Mouse (Mus musculus) MEL (cell line): Measurements from ENCODE around the gene Syt2. TPM values are rescaled to one million over a fixed set of nuclear protein-coding genes. Genes with fewer than 3 reads are reported as not detected.

ENCODE experiments used
- DNase-seq: peaks from one replicate; pipeline ENCODE4 v3.0.0; 2011; ENCODE audit warnings: low read depth, low spot score
- H3K27ac ChIP-seq: 2 replicates; pipeline ENCODE4 v1.5.1; 2012; ENCODE audit warnings: low read depth, mild to moderate bottlenecking, control low read depth, low read length, moderate library complexity; ENCODE audit not compliant: control insufficient read depth
- H3K27me3 ChIP-seq, 2 experiments: fragments of 150-350 bp in 1 of 2; sonication (generic) in 1 of 2; 2 replicates each; pipeline ENCODE4 v1.6.1; 2012; ENCODE audit warnings: low read length in 2 of 2, mild to moderate bottlenecking in 2 of 2, improper control_type of control experiment in 1 of 2, moderate library complexity in 1 of 2; ENCODE audit not compliant: insufficient read depth in 2 of 2, control insufficient read depth in 1 of 2
- H3K36me3 ChIP-seq, 2 experiments: 2 replicates each; pipeline ENCODE4 v1.6.1; 2012 to 2014; ENCODE audit warnings: low read length in 2 of 2, improper control_type of control experiment in 1 of 2, inconsistent platforms in 1 of 2, mild to moderate bottlenecking in 1 of 2; ENCODE audit not compliant: insufficient read depth in 2 of 2, control insufficient read depth in 1 of 2
- H3K4me1 ChIP-seq, 2 experiments: fragments of 150-350 bp in 1 of 2; sonication (generic) in 1 of 2; 2 replicates each; pipeline ENCODE4 v1.6.1; 2012; ENCODE audit warnings: low read length in 2 of 2, improper control_type of control experiment in 1 of 2, mild to moderate bottlenecking in 1 of 2; ENCODE audit not compliant: insufficient read depth in 2 of 2, control insufficient read depth in 1 of 2
- H3K4me3 ChIP-seq, 2 experiments: fragments of 150-350 bp in 1 of 2; sonication (generic) in 1 of 2; 2 replicates each; pipeline ENCODE4 v1.5.1; 2012; ENCODE audit warnings: low read depth in 2 of 2, low read length in 2 of 2, mild to moderate bottlenecking in 2 of 2, moderate library complexity in 2 of 2, control low read depth in 1 of 2, improper control_type of control experiment in 1 of 2; ENCODE audit not compliant: control insufficient read depth in 1 of 2, insufficient read depth in 1 of 2
- H3K79me2 ChIP-seq: 2 replicates; pipeline ENCODE4 v1.6.1; 2012; ENCODE audit warnings: mild to moderate bottlenecking, low read length, moderate library complexity; ENCODE audit not compliant: control insufficient read depth, poor library complexity, insufficient read depth
- H3K9ac ChIP-seq: 2 replicates; pipeline ENCODE4 v1.6.1; 2012; ENCODE audit warnings: low read depth, mild to moderate bottlenecking, control low read depth, low read length, moderate library complexity; ENCODE audit not compliant: control insufficient read depth, poor library complexity, severe bottlenecking
- H3K9me3 ChIP-seq: fragments of 150-350 bp; sonication (generic); replicated peaks from 2 replicates; pipeline ENCODE4 v1.6.1; 2012; ENCODE audit warnings: mild to moderate bottlenecking, low read length, improper control_type of control experiment, moderate library complexity; ENCODE audit not compliant: insufficient read depth
- BHLHE40 ChIP-seq: IDR thresholded peaks from 2 replicates; pipeline ENCODE4 v1.6.1; 2012; ENCODE audit warnings: low read depth, mild to moderate bottlenecking, inconsistent platforms, low read length, improper control_type of control experiment, borderline replicate concordance
- CHD2 ChIP-seq: IDR thresholded peaks from 2 replicates; pipeline ENCODE4 v1.6.1; 2011; ENCODE audit warnings: low read length, improper control_type of control experiment
- E2F4 ChIP-seq: IDR thresholded peaks from 2 replicates; pipeline ENCODE4 v1.6.1; 2011; ENCODE audit warnings: low read depth, low read length, improper control_type of control experiment, borderline replicate concordance
- ELF1 ChIP-seq: IDR thresholded peaks from 2 replicates; pipeline ENCODE4 v1.6.1; 2014; ENCODE audit warnings: low read depth, mild to moderate bottlenecking, inconsistent platforms, low read length, improper control_type of control experiment, moderate library complexity
- ETS1 ChIP-seq: IDR thresholded peaks from 2 replicates; pipeline ENCODE4 v1.6.1; 2012; ENCODE audit warnings: low read depth, mild to moderate bottlenecking, inconsistent platforms, low read length, improper control_type of control experiment, moderate library complexity
- GABPA ChIP-seq: IDR thresholded peaks from 2 replicates; pipeline ENCODE4 v1.6.1; 2012; ENCODE audit warnings: low read depth, mild to moderate bottlenecking, inconsistent platforms, low read length, improper control_type of control experiment, moderate library complexity
- HCFC1 ChIP-seq: IDR thresholded peaks from 2 replicates; pipeline ENCODE4 v1.6.1; 2012; ENCODE audit warnings: low read depth, mild to moderate bottlenecking, inconsistent platforms, low read length, improper control_type of control experiment, moderate library complexity
- JUND ChIP-seq: IDR thresholded peaks from 2 replicates; pipeline ENCODE4 v1.6.1; 2011; ENCODE audit warnings: low read depth, mild to moderate bottlenecking, improper control_type of control experiment, low read length
- KAT2A ChIP-seq: conservative IDR thresholded peaks from 2 replicates; pipeline ENCODE4 v1.6.1; 2012; ENCODE audit warnings: low read depth, low read length, improper control_type of control experiment, inconsistent platforms
- MAFK ChIP-seq: IDR thresholded peaks from 2 replicates; pipeline ENCODE4 v1.6.1; 2011; ENCODE audit warnings: low read depth, mild to moderate bottlenecking, low read length, improper control_type of control experiment, borderline replicate concordance
- MAX ChIP-seq: IDR thresholded peaks from 2 replicates; pipeline ENCODE4 v1.6.1; 2011; ENCODE audit warnings: low read length, improper control_type of control experiment
- MAZ ChIP-seq: IDR thresholded peaks from 2 replicates; pipeline ENCODE4 v1.6.1; 2012; ENCODE audit warnings: low read depth, mild to moderate bottlenecking, inconsistent platforms, low read length, improper control_type of control experiment
- MEF2A ChIP-seq: IDR thresholded peaks from 2 replicates; pipeline ENCODE4 v1.6.1; 2014; ENCODE audit warnings: low read depth, mild to moderate bottlenecking, inconsistent platforms, low read length, improper control_type of control experiment; ENCODE audit not compliant: poor library complexity, insufficient replicate concordance, severe bottlenecking; ENCODE audit errors: extremely low read depth
- MXI1 ChIP-seq: IDR thresholded peaks from 2 replicates; pipeline ENCODE4 v1.6.1; 2011; ENCODE audit warnings: mild to moderate bottlenecking, low read depth, low read length, improper control_type of control experiment
- MYC ChIP-seq: IDR thresholded peaks from 2 replicates; pipeline ENCODE4 v1.6.1; 2011; ENCODE audit warnings: low read depth, mild to moderate bottlenecking, low read length, improper control_type of control experiment, moderate library complexity
- NELFE ChIP-seq: IDR thresholded peaks from 2 replicates; pipeline ENCODE4 v1.6.1; 2011; ENCODE audit warnings: low read depth, low read length, improper control_type of control experiment
- POLR2AphosphoS5 ChIP-seq: IDR thresholded peaks from 2 replicates; pipeline ENCODE4 v1.6.1; 2012; ENCODE audit warnings: low read depth, borderline replicate concordance, mild to moderate bottlenecking, inconsistent platforms, low read length, moderate library complexity, mixed read lengths
- RAD21 ChIP-seq: IDR thresholded peaks from 2 replicates; pipeline ENCODE4 v1.6.1; 2011; ENCODE audit warnings: mild to moderate bottlenecking, low read depth, low read length, improper control_type of control experiment
- TAL1 ChIP-seq: IDR thresholded peaks from 2 replicates; pipeline ENCODE4 v1.6.1; 2012; ENCODE audit warnings: mild to moderate bottlenecking, inconsistent platforms, low read length, moderate library complexity, mixed read lengths
- TBP ChIP-seq: IDR thresholded peaks from 2 replicates; pipeline ENCODE4 v1.8.0; 2011; ENCODE audit warnings: low read depth, low read length, improper control_type of control experiment
- UBTF ChIP-seq: IDR thresholded peaks from 2 replicates; pipeline ENCODE4 v1.6.1; 2012; ENCODE audit warnings: low read depth, mild to moderate bottlenecking, inconsistent platforms, low read length, improper control_type of control experiment, moderate library complexity, borderline replicate concordance; ENCODE audit not compliant: insufficient read depth
- USF1 ChIP-seq: IDR thresholded peaks from 2 replicates; pipeline ENCODE4 v1.6.1; 2014; ENCODE audit warnings: low read depth, mild to moderate bottlenecking, inconsistent platforms, low read length, improper control_type of control experiment, moderate library complexity
- ZC3H11A ChIP-seq: IDR thresholded peaks from 2 replicates; pipeline ENCODE4 v1.6.1; 2012; ENCODE audit warnings: low read depth, mild to moderate bottlenecking, inconsistent platforms, low read length, improper control_type of control experiment
- ZKSCAN1 ChIP-seq: IDR thresholded peaks from 2 replicates; pipeline ENCODE4 v1.6.1; 2012; ENCODE audit warnings: low read depth, mild to moderate bottlenecking, inconsistent platforms, low read length, improper control_type of control experiment, moderate library complexity
- ZMIZ1 ChIP-seq: IDR thresholded peaks from 2 replicates; pipeline ENCODE4 v1.6.1; 2012; ENCODE audit warnings: low read depth, mild to moderate bottlenecking, inconsistent platforms, low read length, improper control_type of control experiment, moderate library complexity
- polyA plus RNA-seq, 2 experiments: library from polyadenylated mRNA; stranded (reverse) in 1 of 2; unstranded in 1 of 2; fragments of >175 nt in 1 of 2; fragments of >200 nt in 1 of 2; gene quantifications; 2 replicates each; pipeline versions ENCODE4 v1.2.1 to v1.2.4; 2012; ENCODE audit warnings: low replicate concordance in 2 of 2, low read depth in 1 of 2; ENCODE audit not compliant: insufficient read length in 2 of 2, insufficient read depth in 1 of 2, missing spikeins in 1 of 2
- total RNA-seq: library from RNA; depleted of rRNA; stranded (reverse); fragments of 300-350 nt; gene quantifications from 2 replicates; pipeline ENCODE4 v1.2.3, GENCODE M21; 2012

Syt2 gene
- total and polyA plus RNA-seq, 3 experiments, result 0.31 TPM; not detected in 2

- no peak for DNase-seq
- TF ChIP-seq HCFC1 (no peak), RAD21 (no peak), E2F4 (no peak), POLR2AphosphoS5 (no peak), MXI1 (no peak), BHLHE40 (no peak), UBTF (no peak), TAL1 (no peak), USF1 (no peak), MAFK (no peak), MAZ (no peak)
- H3K36me3 ChIP-seq, result peaks cover 0 to 8% of the 10 kb centered on the region in 2 experiments; a peak in 2 of 4 replicates
- no peak overlapping the region for H3K4me3 ChIP-seq
- H3K27ac ChIP-seq, result no peak overlapping the region
- H3K4me1 ChIP-seq, result peaks cover 2 to 10% of the 10 kb centered on the region in 2 experiments; a peak in 2 of 4 replicates
- no peaks in the 10 kb centered on the region for H3K79me2 ChIP-seq
- no peaks in the 10 kb centered on the region for H3K9me3 ChIP-seq
- no peaks in the 10 kb centered on the region for H3K27me3 ChIP-seq
- no peak overlapping the region for H3K9ac ChIP-seq
Observed at GRCm38 (mm10) chr1:134709411-134710306, 63.2 kb downstream of the Syt2 start.

GRCm38 (mm10) chr1:134711061-134711460, 64.6 kb downstream of the Syt2 start:
- Histone ChIP-seq H3K4me3 (no peak overlapping the region), H3K27ac (no peak overlapping the region)
- TF ChIP-seq MAZ (no peak), KAT2A (no peak), E2F4 (no peak), TAL1 (no peak), ETS1 (no peak), CHD2 (no peak), MYC (no peak), MEF2A (no peak), USF1 (no peak), GABPA (no peak), ELF1 (no peak), MAX (no peak), HCFC1 (no peak), JUND (no peak), ZMIZ1 (no peak), NELFE (no peak), ZC3H11A (no peak), TBP (no peak), ZKSCAN1 (no peak)
- TF ChIP-seq, all 39 proteins: peak for 0
- no peaks in the 10 kb centered on the region for H3K79me2 ChIP-seq
- peaks cover 0 to 8% of the 10 kb centered on the region in 2 experiments; a peak in 2 of 4 replicates for H3K36me3 ChIP-seq
- no peak overlapping the region for H3K9ac ChIP-seq
- peaks cover 2 to 10% of the 10 kb centered on the region in 2 experiments; a peak in 2 of 4 replicates for H3K4me1 ChIP-seq
- H3K27me3 ChIP-seq, result no peaks in the 10 kb centered on the region
- no peaks in the 10 kb centered on the region for H3K9me3 ChIP-seq
- no peak for DNase-seq
